Mouse (Mus musculus): ENCODE measurements around the gene Ptpra. TPM values are rescaled to one million over a fixed set of nuclear protein-coding genes. Genes with fewer than 3 reads are reported as not detected.
"Not testable (repeated sequence)": the region's sequence is repeated elsewhere in the genome, so short reads cannot be mapped to it uniquely, and the experiment has no call there.

The Ptpra gene
- polyA plus RNA-seq, 1 experiment = not detected

DNA sequence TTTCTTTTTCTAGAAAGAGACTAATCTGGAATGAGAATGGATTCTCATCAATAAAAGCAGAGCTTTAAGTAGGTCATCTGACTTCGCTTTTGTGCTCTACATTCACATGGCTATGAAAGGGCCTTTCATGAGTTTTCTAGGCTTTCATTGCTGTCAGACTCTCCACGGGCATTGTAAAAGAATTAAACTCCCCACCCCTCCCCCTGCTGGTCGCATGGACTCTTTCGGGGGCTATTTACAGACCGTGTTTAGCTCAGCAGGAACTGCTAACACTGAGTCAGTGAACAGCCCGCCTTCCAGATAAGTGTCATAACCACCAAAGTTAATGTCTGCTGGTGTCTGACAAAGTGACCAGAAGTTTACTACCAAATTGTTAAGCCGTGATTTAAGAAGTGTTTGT, 41.5 kb downstream of the Ptpra start:
- TF ChIP-seq POLR2A (IDR thresholded peaks at IDR 0.05; ENCODE audit: insufficient read depth, low read depth, low read length) (no peak), CTCF (IDR thresholded peaks at IDR 0.05; ENCODE audit: insufficient read depth, low read depth, low read length) (no peak)
- 18% methylated on average over 7 of the region's 7 CpGs for WGBS
- H3K4me3 ChIP-seq (ENCODE audit: insufficient read depth, low read depth, low read length) = no peak overlapping the region
- peaks cover 7% of the 10 kb centered on the region for H3K4me1 ChIP-seq (ENCODE audit: control insufficient read depth, insufficient read depth, low read length)
- H3K27ac ChIP-seq (ENCODE audit: insufficient read depth, low read depth, low read length) = no peak overlapping the region

DNA sequence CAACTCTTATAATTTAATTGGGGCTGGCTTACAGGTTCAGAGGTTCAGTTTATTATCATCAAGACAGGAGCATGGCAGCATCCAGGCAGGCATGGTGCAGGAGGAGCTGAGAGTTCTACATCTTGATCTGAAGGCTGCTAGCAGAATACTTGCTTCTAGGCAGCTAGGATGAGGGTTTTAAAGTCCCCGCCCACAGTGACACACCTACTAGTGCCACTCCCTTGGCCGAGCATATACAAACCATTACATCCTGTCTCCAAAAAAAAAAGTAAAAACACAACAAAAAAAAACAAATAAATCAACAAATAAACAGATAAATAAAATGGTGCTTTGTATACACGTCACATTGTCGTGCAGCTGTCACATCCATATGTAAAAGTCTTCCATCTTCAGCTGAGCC, 45.0 kb downstream of the Ptpra start:
- WGBS = 82% methylated on average over 4 of the region's 4 CpGs
- H3K27ac ChIP-seq (ENCODE audit: insufficient read depth, low read depth, low read length) = 0 out of 2 replicates have a peak overlapping the region, but pooled peaks have one; percentile 29
- H3K4me1 ChIP-seq (ENCODE audit: control insufficient read depth, insufficient read depth, low read length) = not testable (repeated sequence)

DNA sequence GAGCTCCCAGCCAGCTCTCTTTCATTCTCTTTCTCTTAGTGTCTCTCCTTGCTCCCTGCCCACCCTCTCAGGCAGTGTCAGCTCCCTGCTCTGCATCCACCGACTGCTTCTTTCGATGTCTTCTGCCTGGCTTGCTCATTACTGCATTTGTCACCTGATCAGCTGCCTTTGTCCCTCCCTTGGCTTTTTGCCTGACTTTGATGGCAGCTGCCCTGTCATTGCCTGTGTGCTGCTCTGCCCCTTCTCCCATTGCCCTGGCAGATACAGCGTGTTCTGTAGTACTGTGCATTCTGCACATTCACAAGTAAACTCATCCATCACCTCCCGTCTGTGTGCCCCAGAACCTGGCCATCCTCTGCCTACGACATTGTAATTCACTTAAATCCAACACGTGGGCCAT, 46.0 kb downstream of the Ptpra start:
- TF ChIP-seq POLR2A (IDR thresholded peaks at IDR 0.05; ENCODE audit: insufficient read depth, low read depth, low read length) = no peak
- no peak for TF ChIP-seq CTCF (IDR thresholded peaks at IDR 0.05; ENCODE audit: insufficient read depth, low read depth, low read length)
- 8% methylated on average over 6 of the region's 6 CpGs for WGBS
- no peak overlapping the region for H3K4me3 ChIP-seq (ENCODE audit: insufficient read depth, low read depth, low read length)
- peak overlapping the region; percentile 61 for H3K27ac ChIP-seq (ENCODE audit: insufficient read depth, low read depth, low read length)
- peaks cover 7% of the 10 kb centered on the region for H3K4me1 ChIP-seq (ENCODE audit: control insufficient read depth, insufficient read depth, low read length)

More for the DNA sequence above, 45.0 kb downstream of the Ptpra start:
- not testable (repeated sequence) for H3K4me3 ChIP-seq (ENCODE audit: insufficient read depth, low read depth, low read length)

DNA sequence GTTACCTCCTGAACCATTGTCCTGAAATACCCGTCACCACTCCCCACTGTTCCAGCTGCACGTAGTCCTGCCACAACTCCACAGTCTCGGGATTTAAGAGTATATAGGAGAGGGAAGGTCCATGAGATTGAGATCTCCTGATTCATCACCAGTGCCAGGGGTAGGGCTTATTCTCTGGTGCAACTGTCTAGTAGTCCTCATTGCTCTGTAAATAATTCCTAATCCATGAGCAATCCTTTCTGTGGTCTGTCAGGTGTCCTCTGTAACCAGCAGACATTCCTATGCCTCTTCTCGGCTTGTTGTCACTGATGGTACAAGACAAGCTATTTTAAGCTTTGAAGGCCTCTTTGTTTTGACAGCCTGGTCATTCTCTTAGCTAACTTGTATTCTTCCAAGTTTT, 46.9 kb downstream of the Ptpra start:
- WGBS = 39% methylated on average over 4 of the region's 4 CpGs
- no peak overlapping the region for H3K4me3 ChIP-seq (ENCODE audit: insufficient read depth, low read depth, low read length)
- peak overlapping the region; percentile 42; the same call in 1 of the 2 replicates for H3K27ac ChIP-seq (ENCODE audit: insufficient read depth, low read depth, low read length)
- TF ChIP-seq POLR2A (IDR thresholded peaks at IDR 0.05; ENCODE audit: insufficient read depth, low read depth, low read length) (no peak), CTCF (IDR thresholded peaks at IDR 0.05; ENCODE audit: insufficient read depth, low read depth, low read length) (no peak)
- peaks cover 5% of the 10 kb centered on the region for H3K4me1 ChIP-seq (ENCODE audit: control insufficient read depth, insufficient read depth, low read length)

DNA sequence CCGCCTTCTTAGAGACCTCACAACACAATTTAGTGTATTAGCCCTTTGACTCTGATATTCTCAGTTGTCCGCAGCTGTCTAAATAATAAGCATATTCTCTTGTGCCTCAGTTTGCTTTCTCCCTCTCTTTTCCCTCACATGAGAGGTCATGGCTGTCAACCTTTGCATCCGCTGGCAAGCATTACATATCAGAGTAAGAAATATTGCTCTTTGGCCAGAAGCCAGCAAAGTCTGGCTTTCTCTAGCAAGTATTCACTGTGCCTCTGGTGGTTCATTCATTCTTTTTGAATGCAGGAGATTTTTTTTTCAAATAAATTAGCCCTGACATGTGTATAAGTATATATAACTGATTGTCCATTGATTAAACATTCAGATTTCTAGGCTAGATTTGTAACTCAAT, 49.5 kb downstream of the Ptpra start:
- TF ChIP-seq POLR2A (IDR thresholded peaks at IDR 0.05; ENCODE audit: insufficient read depth, low read depth, low read length) (no peak), CTCF (IDR thresholded peaks at IDR 0.05; ENCODE audit: insufficient read depth, low read depth, low read length) (no peak)
- H3K4me3 ChIP-seq (ENCODE audit: insufficient read depth, low read depth, low read length) = no peak overlapping the region
- peaks cover 5% of the 10 kb centered on the region for H3K4me1 ChIP-seq (ENCODE audit: control insufficient read depth, insufficient read depth, low read length)
- no peak overlapping the region for H3K27ac ChIP-seq (ENCODE audit: insufficient read depth, low read depth, low read length)
- whole genome bisulfite sequencing = 82% methylated on average over 3 of the region's 3 CpGs

DNA sequence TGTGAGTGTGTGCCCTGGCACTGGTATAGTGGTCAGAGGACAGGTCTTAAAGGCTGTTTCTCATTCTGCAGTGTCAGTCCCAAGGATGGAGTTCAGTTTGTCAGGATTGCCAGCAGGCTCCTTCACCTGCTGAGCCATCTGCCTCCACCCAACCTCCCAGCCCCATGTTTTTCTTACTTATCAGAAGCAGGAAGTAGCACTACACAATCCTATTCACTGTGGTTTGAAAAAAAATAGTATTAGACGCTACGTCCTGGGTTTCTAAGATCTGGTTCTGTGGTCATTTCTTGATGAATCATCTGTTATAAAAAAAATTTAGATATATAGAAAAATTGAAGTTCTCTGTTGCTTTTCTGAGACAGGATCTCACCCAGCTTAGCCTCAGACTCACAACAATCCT, 51.5 kb downstream of the Ptpra start:
- whole genome bisulfite sequencing = 80% methylated on average over 2 of the region's 2 CpGs
- Histone ChIP-seq H3K4me1 (ENCODE audit: control insufficient read depth, insufficient read depth, low read length) (no peaks in the 10 kb centered on the region), H3K27ac (ENCODE audit: insufficient read depth, low read depth, low read length) (no peak overlapping the region), H3K4me3 (ENCODE audit: insufficient read depth, low read depth, low read length) (no peak overlapping the region)
- no peak for TF ChIP-seq POLR2A (IDR thresholded peaks at IDR 0.05; ENCODE audit: insufficient read depth, low read depth, low read length)
- no peak for TF ChIP-seq CTCF (IDR thresholded peaks at IDR 0.05; ENCODE audit: insufficient read depth, low read depth, low read length)

DNA sequence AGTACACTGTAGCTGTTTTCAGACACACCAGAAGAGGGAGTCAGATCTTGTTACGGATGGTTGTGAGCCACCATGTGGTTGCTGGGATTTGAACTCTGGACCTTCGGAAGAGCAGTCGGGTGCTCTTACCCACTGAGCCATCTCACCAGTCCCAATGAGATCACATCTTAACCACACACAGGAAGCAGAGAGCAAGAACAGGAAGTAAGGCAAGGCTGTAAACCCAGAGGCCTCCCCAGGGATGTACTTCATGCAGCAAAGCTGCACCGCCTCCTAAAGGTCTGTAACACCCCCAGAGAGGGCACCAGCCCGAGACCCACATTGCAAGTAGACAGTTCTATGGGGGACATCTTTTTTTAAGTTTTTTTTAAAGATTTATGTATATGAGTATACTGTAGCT, 61.5 kb downstream of the Ptpra start:
- H3K4me3 ChIP-seq (ENCODE audit: insufficient read depth, low read depth, low read length); H3K4me1 ChIP-seq (ENCODE audit: control insufficient read depth, insufficient read depth, low read length); H3K27ac ChIP-seq (ENCODE audit: insufficient read depth, low read depth, low read length): not testable (repeated sequence)
- 97% methylated on average over 5 of the region's 5 CpGs for WGBS

DNA sequence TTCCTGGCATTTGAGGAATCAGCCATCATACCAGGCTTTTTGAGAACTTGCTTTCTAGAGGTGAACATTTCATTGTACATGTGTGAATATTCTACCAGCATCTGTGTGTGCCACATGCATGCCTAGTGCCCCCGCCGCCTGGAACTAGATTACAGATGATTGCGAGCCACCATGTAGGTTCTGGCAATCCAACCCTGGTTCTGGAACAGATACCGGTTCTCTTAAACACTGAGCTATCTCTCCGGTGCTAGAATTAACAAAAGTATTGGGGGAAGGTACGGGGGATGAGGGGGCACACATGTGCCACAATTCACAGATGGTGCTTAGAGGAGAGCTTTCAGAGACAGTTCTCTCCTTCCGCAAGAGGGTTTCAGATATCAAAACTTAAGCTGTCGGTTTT, 63.8 kb downstream of the Ptpra start:
- TF ChIP-seq CTCF (IDR thresholded peaks at IDR 0.05; ENCODE audit: insufficient read depth, low read depth, low read length) (no peak), POLR2A (IDR thresholded peaks at IDR 0.05; ENCODE audit: insufficient read depth, low read depth, low read length) (no peak)
- 93% methylated on average over 8 of the region's 8 CpGs for WGBS
- Histone ChIP-seq H3K4me3 (ENCODE audit: insufficient read depth, low read depth, low read length) (no peak overlapping the region), H3K4me1 (ENCODE audit: control insufficient read depth, insufficient read depth, low read length) (no peaks in the 10 kb centered on the region), H3K27ac (ENCODE audit: insufficient read depth, low read depth, low read length) (no peak overlapping the region)

DNA sequence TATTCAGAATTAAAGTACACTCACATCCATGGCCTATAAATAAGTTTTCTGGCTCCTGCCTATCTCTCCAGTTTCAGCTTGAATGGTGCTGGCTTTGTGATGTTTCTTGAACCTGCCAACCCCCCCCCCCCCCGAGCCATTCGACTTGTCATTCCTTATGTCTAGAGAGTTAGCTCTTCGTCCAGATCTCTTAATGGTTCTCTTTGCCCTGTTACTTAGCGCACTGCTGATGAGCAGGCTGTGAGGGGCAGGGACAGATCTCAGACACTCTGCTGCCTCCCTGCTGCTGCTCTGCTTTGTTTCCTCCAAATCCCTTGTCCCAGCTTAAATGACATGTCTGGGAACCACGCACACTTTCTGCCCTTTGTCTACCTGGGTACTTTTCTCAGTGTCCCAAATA, 65.7 kb downstream of the Ptpra start:
- WGBS = 49% methylated on average over 5 of the region's 5 CpGs
- H3K4me3 ChIP-seq (ENCODE audit: insufficient read depth, low read depth, low read length) = no peak overlapping the region
- no peak for TF ChIP-seq POLR2A (IDR thresholded peaks at IDR 0.05; ENCODE audit: insufficient read depth, low read depth, low read length)
- no peak overlapping the region for H3K27ac ChIP-seq (ENCODE audit: insufficient read depth, low read depth, low read length)
- H3K4me1 ChIP-seq (ENCODE audit: control insufficient read depth, insufficient read depth, low read length) = no peaks in the 10 kb centered on the region

DNA sequence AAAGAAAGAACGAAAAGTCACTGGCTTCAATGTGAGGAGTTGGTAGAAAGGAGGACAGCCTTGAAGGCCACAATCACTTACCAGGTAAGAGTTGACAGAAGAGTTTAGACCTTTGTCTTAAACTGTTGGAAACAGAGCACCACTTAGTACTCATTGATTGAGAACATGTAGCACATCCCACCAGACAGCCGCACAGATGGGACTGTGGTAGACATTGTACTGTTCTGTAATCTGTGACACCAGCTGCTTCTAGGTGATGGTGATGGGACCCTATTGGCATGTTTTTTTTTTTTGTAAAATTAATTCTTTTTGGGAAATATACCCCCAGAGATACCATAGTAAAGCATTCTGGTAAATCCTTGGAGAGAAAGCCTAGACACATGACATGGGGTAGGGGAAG, 71.8 kb downstream of the Ptpra start:
- TF ChIP-seq CTCF (IDR thresholded peaks at IDR 0.05; ENCODE audit: insufficient read depth, low read depth, low read length) = no peak
- no peak for TF ChIP-seq POLR2A (IDR thresholded peaks at IDR 0.05; ENCODE audit: insufficient read depth, low read depth, low read length)
- WGBS = 99% methylated on average over 2 of the region's 2 CpGs
- Histone ChIP-seq H3K4me1 (ENCODE audit: control insufficient read depth, insufficient read depth, low read length) (no peaks in the 10 kb centered on the region), H3K4me3 (ENCODE audit: insufficient read depth, low read depth, low read length) (no peak overlapping the region), H3K27ac (ENCODE audit: insufficient read depth, low read depth, low read length) (no peak overlapping the region)

DNA sequence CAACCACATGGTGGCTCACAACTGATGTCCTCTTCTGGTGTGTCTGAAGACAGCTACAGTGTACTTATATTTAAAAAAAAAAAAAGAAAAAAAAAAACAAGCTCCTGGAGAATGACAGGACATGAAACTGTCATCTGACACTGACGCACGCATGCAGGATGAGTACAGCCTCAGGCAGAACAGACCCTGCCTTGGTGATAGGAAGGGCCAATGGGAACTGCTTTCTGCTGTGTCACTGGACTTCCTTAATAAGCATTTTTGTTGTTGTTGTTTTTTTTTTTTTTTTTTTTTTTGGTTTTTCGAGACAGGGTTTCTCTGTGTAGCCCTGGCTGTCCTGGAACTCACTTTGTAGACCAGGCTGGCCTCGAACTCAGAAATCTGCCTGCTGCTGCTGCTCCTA, 75.4 kb downstream of the Ptpra start:
- H3K4me3 ChIP-seq (ENCODE audit: insufficient read depth, low read depth, low read length); H3K4me1 ChIP-seq (ENCODE audit: control insufficient read depth, insufficient read depth, low read length); H3K27ac ChIP-seq (ENCODE audit: insufficient read depth, low read depth, low read length): not testable (repeated sequence)
- 88% methylated on average over 4 of the region's 4 CpGs for WGBS
